Mouse (Mus musculus) midbrain, embryonic 11.5 days (tissue): ENCODE measurements at regions not wholly inside any gene's neighbourhood (a gene's known extent, or its start where the extent isn't known, plus 50 kb on each side); places are given as distances from the start of the nearest gene placed in this dataset.
"Not testable (repeated sequence)": the region's sequence is repeated elsewhere in the genome, so short reads cannot be mapped to it uniquely, and the experiment has no call there.

Experiments
- ATAC-seq: fragments of 200-750 bp; cut with Nextera tagmentation; 2 replicates; pipeline ENCODE4 v1.8.0; 2017; ENCODE audit warnings: moderate TSS enrichment, moderate library complexity; ENCODE audit not compliant: low FRiP score
- DNase-seq: peaks from one replicate; pipeline ENCODE4 v3.0.0; 2015; ENCODE audit warnings: low spot score; ENCODE audit errors: missing footprints
- H3K27ac ChIP-seq: fragments of 300-500 bp; sonication (generic); 2 replicates; pipeline ENCODE4 v1.5.1; 2014; ENCODE audit warnings: low read depth, low read length
- H3K27me3 ChIP-seq: fragments of 300-500 bp; sonication (generic); 2 replicates; pipeline ENCODE4 v1.6.1; 2014; ENCODE audit warnings: mild to moderate bottlenecking, low read length, moderate library complexity, mixed read lengths; ENCODE audit not compliant: control insufficient read depth, insufficient read depth
- H3K36me3 ChIP-seq: fragments of 300-500 bp; sonication (generic); 2 replicates; pipeline ENCODE4 v1.6.1; 2014; ENCODE audit warnings: mild to moderate bottlenecking, low read length, moderate library complexity, mixed read lengths; ENCODE audit not compliant: control insufficient read depth, insufficient read depth
- H3K4me1 ChIP-seq: fragments of 300-500 bp; sonication (generic); 2 replicates; pipeline ENCODE4 v1.6.1; 2014; ENCODE audit warnings: low read length; ENCODE audit not compliant: control insufficient read depth, insufficient read depth
- H3K4me2 ChIP-seq: fragments of 300-500 bp; sonication (generic); 2 replicates; pipeline ENCODE4 v1.6.1; 2014; ENCODE audit warnings: mild to moderate bottlenecking, moderate library complexity
- H3K4me3 ChIP-seq: fragments of 300-500 bp; sonication (generic); 2 replicates; pipeline ENCODE4 v1.5.1; 2014; ENCODE audit warnings: low read depth, low read length
- H3K9ac ChIP-seq: fragments of 300-500 bp; sonication (generic); 2 replicates; pipeline ENCODE4 v1.6.1; 2014; ENCODE audit warnings: low read length
- H3K9me3 ChIP-seq: fragments of 300-500 bp; sonication (generic); 2 replicates; pipeline ENCODE4 v1.6.1; 2016; ENCODE audit warnings: low read length; ENCODE audit not compliant: control insufficient read depth
- WGBS: fragments of 180-500 bp; shearing (Covaris S2); extraction: QIAGEN DNeasy Blood & Tissue Kit; methylation state at CpG from one replicate; pipeline ENCODE4 v1.1.7; 2014; 5-methylcytosine and 5-hydroxymethylcytosine counted together

DNA sequence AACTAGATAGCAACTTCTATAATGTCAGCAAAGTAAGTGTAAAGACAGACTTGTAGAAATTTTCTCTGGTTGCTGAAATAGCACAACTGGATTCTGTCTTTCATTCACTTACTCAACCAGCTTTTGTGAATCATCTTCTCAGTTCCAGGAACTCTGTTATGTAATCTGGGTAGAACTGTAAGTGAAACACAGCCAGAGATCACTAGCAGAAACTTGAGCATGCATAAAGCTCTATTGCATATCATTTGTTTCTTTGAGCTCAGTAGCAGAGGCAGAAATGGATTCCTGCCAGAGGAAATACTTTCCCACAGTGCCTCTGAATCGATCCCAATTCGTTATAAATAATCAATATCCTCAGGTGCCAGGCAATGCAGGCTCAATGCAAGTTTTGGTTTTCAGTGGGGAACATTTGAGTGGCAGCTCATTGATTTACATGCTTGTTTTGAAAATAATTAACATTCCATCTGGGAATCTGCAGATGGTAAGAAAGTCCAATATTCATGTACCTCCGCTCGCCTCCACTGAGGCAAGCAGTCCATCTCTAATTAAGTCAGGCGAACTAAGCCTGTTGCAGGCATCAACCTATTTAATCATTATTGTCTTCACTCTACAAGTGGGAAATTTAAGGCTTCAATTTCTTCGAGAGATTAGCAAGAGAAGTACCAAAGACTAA lies 137.5 kb upstream of the Ghr start:
- Histone ChIP-seq H3K27ac (no peak overlapping the region), H3K27me3 (no peaks in the 10 kb centered on the region), H3K9ac (no peak overlapping the region), H3K36me3 (no peaks in the 10 kb centered on the region), H3K4me1 (no peaks in the 10 kb centered on the region), H3K9me3 (no peaks in the 10 kb centered on the region; the same call in 1 of the 2 replicates), H3K4me3 (no peak overlapping the region), H3K4me2 (no peak overlapping the region)
- 0 out of 2 replicates have a peak, but pooled peaks have one; percentile 27 for ATAC-seq
- 79% methylated on average over 6 of the region's 6 CpGs for WGBS
- no peak for DNase-seq

DNA sequence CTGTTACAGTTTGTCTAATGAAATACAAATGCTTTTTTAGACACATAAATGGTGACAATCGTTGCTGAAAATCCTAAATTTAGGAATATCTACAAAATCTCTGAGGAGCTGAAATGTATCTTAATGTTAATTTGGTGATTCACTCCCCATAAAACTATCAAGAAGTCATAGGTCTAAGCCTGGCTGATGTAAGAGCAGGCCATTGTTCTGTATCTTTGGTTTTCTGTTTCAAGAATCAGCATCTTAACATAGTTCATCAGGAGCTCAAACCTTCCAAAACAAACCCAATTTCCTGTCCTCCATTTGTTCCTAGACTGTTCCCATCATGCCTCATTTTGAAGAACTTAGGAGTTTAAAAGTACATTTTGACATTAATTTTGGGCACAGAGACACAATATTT lies 128.5 kb upstream of the Ghr start:
- Histone ChIP-seq H3K9me3 (no peaks in the 10 kb centered on the region), H3K4me2 (no peak overlapping the region), H3K27me3 (no peaks in the 10 kb centered on the region), H3K36me3 (no peaks in the 10 kb centered on the region), H3K27ac (no peak overlapping the region), H3K4me3 (no peak overlapping the region), H3K4me1 (no peaks in the 10 kb centered on the region), H3K9ac (no peak overlapping the region)
- 84% methylated on average over 1 of the region's 1 CpGs for WGBS
- ATAC-seq: no peak
- no peak for DNase-seq

DNA sequence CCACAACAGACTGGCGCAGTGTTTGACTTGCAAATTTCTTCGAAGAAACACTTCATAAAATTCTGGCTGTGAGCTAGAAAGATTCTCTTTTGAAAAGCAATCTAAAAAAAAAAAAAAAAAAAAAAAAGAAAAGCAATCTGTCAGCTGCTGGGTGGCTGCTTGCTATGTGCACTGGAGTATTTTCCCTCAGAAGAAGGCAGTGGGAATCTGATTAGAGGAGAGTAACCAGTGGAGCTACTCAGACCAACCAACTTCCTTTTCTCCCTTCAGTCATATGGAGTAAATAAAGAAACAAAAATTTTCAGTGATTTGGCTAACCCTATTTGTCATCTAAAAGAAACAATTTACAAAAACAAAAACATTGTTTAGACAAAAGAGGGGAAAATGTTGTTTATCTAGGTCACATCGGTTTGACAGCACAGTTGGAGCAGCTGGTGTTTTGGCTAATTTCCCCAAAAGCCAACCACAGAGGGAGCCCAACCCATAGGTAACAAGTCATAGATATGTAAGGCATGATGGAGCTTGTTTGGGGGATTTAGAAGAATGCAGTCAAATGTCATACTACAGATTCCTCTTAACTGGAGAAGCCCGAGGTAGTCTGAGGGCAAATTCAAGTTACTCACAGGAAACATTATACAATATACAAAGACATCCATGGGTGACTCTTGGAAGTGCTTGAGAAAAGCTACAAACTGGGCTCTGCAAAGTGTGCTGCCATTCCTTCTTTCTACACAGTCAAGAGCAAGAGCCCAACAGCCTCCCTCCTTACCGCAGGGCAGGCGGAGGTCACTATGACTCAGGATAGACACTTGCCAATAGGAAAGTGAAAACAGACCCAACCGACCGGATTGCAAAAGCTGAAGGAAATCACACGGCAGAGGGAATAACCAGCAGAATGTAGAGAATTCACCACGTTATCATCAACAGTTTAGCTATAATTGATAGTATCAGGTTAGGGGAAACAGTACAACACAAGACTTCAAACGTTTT lies 124.1 kb upstream of the Ghr start:
- H3K4me3 ChIP-seq: no peak overlapping the region

DNA sequence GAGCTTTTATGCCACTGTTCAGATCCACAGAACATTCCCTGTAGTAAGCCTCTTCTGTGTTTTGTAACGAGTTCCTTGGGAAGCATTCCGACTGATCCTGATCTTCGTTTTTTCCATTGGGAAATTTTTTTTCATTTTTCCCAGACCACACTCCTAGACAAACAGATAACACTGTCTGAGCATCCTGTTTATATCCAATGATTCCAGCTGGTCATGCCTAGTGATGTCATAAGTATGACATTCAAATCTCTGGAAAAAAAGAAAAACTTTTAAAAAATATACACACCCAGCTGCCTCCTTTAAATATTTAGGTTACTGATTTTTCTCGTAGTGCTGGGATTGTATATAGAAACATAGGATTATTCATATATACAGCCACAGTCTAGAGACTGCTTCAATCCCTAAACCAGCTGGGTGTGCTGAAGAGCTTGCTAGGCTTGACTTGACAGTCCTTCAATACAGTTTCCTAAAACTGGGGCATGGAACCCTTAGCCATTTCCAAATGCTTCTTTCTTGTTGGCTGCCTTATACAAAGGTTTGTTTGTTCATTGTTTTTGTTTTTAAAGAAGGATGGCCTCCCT lies 116.0 kb upstream of the Ghr start:
- ATAC-seq: no peak
- WGBS: 81% methylated on average over 4 of the region's 4 CpGs

More for the DNA sequence above, 124.1 kb upstream of the Ghr start:
- Histone ChIP-seq H3K4me2 (no peak overlapping the region), H3K27me3 (no peaks in the 10 kb centered on the region), H3K4me1 (no peaks in the 10 kb centered on the region), H3K36me3 (no peaks in the 10 kb centered on the region), H3K9me3 (no peaks in the 10 kb centered on the region), H3K27ac (no peak overlapping the region), H3K9ac (no peak overlapping the region)
- no peak for DNase-seq
- WGBS: 81% methylated on average over 11 of the region's 11 CpGs
- no peak for ATAC-seq

DNA sequence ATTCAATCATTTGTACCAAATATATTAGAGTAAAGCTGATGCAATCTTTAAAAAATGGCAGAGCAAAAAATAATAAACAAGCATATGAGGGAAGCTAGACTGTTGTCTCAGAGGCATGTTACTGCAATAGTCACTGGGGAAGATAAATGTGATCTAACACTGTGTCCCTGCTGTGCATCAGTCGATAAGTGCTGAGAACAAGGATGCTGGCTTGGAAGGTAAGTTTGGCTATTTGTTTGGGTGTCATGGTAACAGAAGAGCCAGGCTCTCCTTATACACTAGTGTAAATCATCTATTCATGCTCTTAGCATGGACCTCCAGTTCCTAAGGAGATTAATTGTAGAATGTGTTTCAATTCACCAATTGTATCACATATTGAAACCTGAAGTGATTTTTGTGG lies 102.0 kb upstream of the Ghr start:
- no peak overlapping the region for H3K27ac ChIP-seq
- WGBS: 71% methylated on average over 1 of the region's 1 CpGs
- DNase-seq (no peak), ATAC-seq (no peak)
- H3K4me3 ChIP-seq: no peak overlapping the region
- no peak overlapping the region for H3K9ac ChIP-seq
- no peaks in the 10 kb centered on the region for H3K27me3 ChIP-seq
- H3K36me3 ChIP-seq: no peaks in the 10 kb centered on the region
- H3K4me2 ChIP-seq: no peak overlapping the region
- H3K9me3 ChIP-seq: no peaks in the 10 kb centered on the region
- H3K4me1 ChIP-seq: no peaks in the 10 kb centered on the region

More for the DNA sequence above, 116.0 kb upstream of the Ghr start:
- Histone ChIP-seq H3K4me1 (no peaks in the 10 kb centered on the region), H3K36me3 (no peaks in the 10 kb centered on the region), H3K27ac (no peak overlapping the region), H3K4me3 (no peak overlapping the region), H3K27me3 (no peaks in the 10 kb centered on the region), H3K9me3 (no peaks in the 10 kb centered on the region), H3K4me2 (no peak overlapping the region), H3K9ac (no peak overlapping the region)
- DNase-seq: no peak

DNA sequence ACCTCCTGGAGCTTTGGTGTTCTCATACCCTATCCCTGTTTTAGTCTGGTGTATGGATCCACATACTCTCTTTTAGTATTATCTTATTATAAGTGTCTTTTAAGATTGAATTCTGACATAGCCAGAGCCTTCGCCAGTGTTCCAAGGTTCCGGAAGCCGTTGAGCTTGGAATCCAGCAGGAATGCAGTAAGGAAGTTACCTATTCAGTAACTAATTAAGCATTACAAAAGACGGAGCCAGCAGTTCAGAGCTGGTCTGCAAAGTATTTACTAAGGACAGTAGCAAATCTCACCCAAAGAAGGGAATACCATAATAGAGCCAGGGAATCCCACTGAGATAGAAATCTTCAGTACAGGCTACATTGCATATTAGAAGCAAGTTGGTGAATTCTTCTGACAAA lies 93.7 kb upstream of the Ghr start:
- H3K27me3 ChIP-seq, ATAC-seq, H3K36me3 ChIP-seq, H3K4me3 ChIP-seq, H3K9me3 ChIP-seq, H3K9ac ChIP-seq, DNase-seq, H3K4me2 ChIP-seq, H3K27ac ChIP-seq, H3K4me1 ChIP-seq: not testable (repeated sequence)
- WGBS: 19% methylated on average over 4 of the region's 4 CpGs

DNA sequence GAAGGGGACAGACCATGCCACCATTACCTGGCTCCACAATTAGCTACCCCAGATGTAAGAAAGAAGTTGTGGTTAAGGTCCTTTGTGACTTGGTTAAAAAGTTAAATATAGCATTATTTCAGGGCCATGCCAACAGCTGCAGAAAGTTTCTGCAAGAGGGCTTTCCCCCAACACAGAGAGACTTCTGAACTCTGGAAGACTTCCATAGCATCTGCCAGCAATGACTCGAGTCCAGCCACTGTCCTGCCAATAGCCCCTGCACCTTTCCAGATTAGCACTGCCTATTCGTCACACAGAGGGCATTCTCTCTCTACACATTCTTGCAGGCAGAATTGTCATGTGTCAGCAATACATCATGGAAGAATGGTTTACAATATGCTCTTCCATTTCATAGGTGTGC lies 89.3 kb upstream of the Ghr start:
- Histone ChIP-seq H3K9ac (no peak overlapping the region), H3K4me3 (no peak overlapping the region), H3K9me3 (no peaks in the 10 kb centered on the region), H3K27me3 (no peaks in the 10 kb centered on the region), H3K27ac (no peak overlapping the region), H3K4me2 (no peak overlapping the region), H3K4me1 (no peaks in the 10 kb centered on the region), H3K36me3 (no peaks in the 10 kb centered on the region)
- ATAC-seq (no peak), DNase-seq (no peak)
- 85% methylated on average over 2 of the region's 2 CpGs for WGBS

DNA sequence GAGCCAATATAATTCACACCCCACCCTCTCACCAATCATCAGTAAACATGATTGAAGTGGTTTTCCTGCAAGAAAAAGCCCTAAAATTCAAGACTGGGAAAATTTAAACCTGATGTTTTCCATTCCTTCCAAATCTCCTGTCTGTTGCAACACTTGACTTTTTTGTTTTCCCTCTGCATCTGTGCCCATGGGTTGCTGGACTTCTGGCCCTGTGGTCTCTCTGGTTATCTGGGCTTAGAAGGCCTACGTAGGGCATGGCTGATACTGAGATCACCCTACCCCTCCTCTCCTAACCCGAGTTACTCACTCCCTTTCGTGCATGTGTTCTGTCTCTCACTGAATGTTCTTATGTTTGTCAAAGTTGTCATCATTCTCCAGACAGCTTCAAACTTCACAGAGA lies 87.9 kb upstream of the Ghr start:
- 88% methylated on average over 3 of the region's 3 CpGs for WGBS
- H3K4me1 ChIP-seq: no peaks in the 10 kb centered on the region
- no peak for ATAC-seq
- no peaks in the 10 kb centered on the region for H3K9me3 ChIP-seq
- no peaks in the 10 kb centered on the region for H3K27me3 ChIP-seq
- H3K36me3 ChIP-seq: no peaks in the 10 kb centered on the region
- H3K9ac ChIP-seq: no peak overlapping the region
- H3K27ac ChIP-seq: no peak overlapping the region
- no peak overlapping the region for H3K4me3 ChIP-seq
- no peak overlapping the region for H3K4me2 ChIP-seq
- DNase-seq: no peak

DNA sequence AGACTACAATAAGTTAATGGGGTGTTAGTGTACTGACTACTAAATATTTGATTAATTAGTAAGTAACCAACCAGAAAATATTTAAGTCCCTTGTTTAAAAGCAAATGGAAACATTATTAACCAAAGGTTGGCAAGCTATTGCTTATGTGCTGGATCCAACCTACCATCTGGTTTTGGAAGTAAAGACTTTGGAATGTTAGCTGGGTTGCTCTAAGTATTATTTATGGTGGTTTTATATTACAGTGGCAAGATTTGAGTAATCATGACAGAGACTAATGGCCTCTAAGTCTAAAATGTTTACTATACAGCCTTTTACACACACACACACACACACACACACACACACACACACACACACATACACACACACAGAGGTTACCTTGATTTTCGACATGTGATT lies 86.1 kb upstream of the Ghr start:
- Histone ChIP-seq H3K4me1 (no peaks in the 10 kb centered on the region), H3K27ac (no peak overlapping the region), H3K9ac (no peak overlapping the region), H3K4me2 (no peak overlapping the region), H3K4me3 (no peak overlapping the region), H3K27me3 (no peaks in the 10 kb centered on the region), H3K36me3 (no peaks in the 10 kb centered on the region), H3K9me3 (no peaks in the 10 kb centered on the region)
- WGBS: 79% methylated on average over 1 of the region's 1 CpGs
- ATAC-seq: no peak
- no peak for DNase-seq
